Mouse (Mus musculus): ENCODE data around the gene Slc13a1. TPM values are rescaled to one million over a fixed set of nuclear protein-coding genes. Genes with fewer than 3 reads are reported as not detected.
"Not testable (repeated sequence)": the region's sequence is repeated elsewhere in the genome, so short reads cannot be mapped to it uniquely, and the experiment has no call there.

Gene Slc13a1
- not detected for total RNA-seq (2021)
- long read RNA-seq, experiment 1 = 0 reads
- long read RNA-seq, experiment 2 = 0 reads

DNA sequence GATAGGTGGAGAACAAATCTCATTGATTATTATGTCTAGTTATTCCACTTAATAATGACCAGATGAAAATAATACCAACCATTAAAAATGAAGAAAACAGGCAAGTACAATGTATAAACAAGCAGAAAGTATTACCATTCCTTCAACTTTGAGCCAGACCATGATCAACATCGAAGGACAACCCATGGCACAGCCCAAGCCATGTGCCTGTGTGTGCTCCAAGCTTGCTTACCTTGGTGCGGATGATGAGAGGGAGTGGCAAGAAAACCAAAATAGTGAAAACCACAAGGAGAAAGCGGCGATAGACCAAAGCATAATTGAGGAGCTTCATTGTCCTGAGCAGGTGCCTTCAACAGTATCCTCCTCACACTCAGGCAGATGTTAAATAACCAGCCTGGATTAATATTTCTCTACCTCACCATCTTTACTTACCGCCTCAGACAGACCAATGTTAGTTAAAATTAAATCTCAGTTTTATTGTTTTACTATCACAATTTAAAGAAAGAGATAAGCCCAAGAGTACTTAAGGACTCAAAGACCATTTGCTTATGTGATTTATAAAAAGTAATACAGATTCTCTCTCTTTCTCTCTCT lies at the start of gene Slc13a1:
TSS of gene Slc13a1 (minus strand) at position 359 of the 594 bp plus-strand sequence.
- intact Hi-C loops (cut with DNase I; ENCODE audit: low total_unique reads) = no loop called here
- no peak for DNase-seq

DNA sequence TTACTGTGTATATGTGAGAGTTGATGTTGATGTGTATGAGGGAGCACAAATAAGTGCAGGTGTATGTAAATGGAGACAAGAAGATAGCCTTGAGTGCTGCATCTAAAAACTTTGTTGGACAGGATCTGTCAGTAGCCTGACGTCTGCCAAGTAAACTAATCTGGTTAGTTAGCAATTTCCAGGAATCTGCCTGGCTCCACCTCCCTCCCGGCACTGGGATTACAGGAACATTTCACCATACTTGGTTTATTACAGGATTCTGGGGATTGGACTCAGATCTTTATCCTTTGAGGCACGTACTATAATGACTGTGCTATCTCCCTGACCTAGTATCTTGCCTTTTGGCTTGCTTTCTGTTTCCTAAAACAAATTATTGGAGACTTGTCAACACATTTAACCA lies 40.0 kb upstream of the Slc13a1 start:
- DNase-seq = no peak
- intact Hi-C loops (cut with DNase I; ENCODE audit: low total_unique reads) = no loop called here

- intact Hi-C loops (cut with DNase I; ENCODE audit: low total_unique reads) = no loop called here
- no peak for DNase-seq
Observed at GRCm38 (mm10) chr6:24202226-24202625, 34.3 kb upstream of the Slc13a1 start.

DNA sequence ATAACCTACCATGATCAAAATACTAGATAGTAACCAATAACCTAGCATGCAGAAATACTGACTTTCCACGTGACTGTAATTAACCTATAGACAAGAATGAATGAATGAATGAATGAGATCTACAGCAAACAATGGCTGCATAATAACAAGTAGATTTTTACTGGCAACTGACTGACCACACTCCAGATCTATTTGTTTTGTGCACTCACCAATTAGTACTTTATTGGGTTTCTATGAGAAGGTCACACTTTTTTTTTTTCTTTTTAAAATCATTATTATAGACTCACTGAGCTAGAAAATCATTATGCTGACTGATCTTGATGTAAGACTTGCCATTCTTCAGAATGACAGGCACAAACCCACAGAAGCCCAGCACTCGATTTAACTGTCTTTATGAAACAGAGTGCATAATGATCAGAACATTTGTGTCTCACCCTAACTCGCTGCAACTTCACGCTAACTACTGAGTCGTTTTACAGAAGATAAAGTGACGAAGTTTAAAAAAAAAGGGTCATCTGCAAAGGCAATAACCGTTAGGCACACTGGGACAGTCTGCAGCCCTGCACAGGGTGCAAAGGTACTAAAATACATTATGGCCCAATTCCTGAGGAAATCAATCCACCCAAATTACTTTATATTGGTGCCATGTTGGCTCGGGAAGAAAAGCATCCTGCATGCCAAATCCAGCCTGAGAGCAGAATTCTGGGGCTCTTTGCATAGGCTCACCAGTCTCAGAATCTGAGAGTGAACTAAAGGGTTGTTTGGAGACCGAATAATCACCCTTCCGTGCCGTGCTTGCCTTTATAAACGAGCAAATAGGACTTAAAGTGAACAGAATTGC lies 33.0 kb upstream of the Slc13a1 start:
- intact Hi-C loops (cut with DNase I; ENCODE audit: low total_unique reads) = no loop called here
- no peak for DNase-seq

GRCm38 (mm10) chr6:24197501-24198195 lies 29.8 kb upstream of the Slc13a1 start:
- DNase-seq; intact Hi-C loops (cut with DNase I; ENCODE audit: low total_unique reads): not testable (repeated sequence)

- intact Hi-C loops (cut with DNase I; ENCODE audit: low total_unique reads); DNase-seq: not testable (repeated sequence)
Observed at GRCm38 (mm10) chr6:24196406-24196805, 28.5 kb upstream of the Slc13a1 start.

DNA sequence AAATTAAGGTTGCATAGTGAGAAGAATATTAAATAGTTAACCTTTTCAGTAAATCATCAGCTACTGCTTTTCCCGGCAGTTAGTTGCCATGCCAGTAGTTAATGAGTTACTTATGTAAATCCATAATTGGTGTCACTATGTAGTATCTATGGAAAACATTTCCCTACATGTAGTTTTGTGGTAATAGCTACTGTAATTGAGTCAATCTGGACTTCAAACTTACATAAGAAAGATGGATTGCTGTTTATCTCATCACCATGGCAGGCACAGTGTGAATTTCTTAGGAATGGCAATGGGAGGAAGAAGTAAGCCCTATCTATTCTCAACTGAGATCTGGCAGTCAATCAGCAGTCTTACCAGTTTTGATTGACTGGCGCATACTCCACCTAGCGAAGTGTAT lies 15.5 kb upstream of the Slc13a1 start:
- intact Hi-C loops (cut with DNase I; ENCODE audit: low total_unique reads) = no loop called here
- DNase-seq = no peak

- intact Hi-C loops (cut with DNase I; ENCODE audit: low total_unique reads) = no loop called here
- no peak for DNase-seq
Observed at GRCm38 (mm10) chr6:24175393-24175792, 7.5 kb upstream of the Slc13a1 start.

DNA sequence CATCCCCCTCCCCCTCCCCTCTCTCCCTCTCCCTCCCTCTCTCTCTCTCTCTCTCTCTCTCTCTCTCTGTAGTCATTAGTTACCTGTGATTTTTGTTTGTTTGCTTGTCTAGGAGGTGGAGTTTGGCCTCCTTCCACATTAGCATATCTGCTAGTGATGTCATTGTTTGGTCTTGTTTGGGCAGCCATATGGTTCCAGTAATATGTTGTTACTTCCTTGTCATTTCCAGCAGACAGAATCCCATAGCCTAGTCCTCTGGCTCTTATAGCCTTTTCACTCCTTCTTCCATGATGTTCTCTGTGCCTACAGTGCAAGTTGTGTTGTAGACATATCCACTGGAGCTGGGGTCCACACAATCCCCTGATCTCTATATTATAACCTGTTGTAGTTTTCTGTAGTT lies 6.1 kb upstream of the Slc13a1 start:
- no peak for DNase-seq
- intact Hi-C loops (cut with DNase I; ENCODE audit: low total_unique reads) = no loop called here

GRCm38 (mm10) chr6:24172736-24173135 lies 4.8 kb upstream of the Slc13a1 start:
- intact Hi-C loops (cut with DNase I; ENCODE audit: low total_unique reads) = no loop called here
- no peak for DNase-seq

DNA sequence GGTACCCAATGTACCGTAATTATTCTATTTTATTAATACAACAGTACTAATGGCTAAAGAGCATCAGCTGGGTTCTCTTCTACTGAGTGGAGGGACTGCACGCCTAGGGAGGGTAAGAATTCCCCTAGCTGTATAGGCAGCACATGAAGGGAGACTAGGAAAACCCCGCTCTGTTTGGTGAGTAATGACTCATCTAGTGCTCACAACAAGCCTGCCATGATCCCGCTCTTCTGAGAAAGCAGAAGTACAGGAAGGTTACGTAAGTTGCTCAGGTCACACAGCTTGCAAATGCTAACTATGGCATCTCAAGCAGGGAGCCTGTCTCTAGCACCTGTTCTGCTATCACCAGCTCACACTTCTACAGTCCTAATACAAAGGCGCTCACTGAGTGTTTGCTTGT lies 1.1 kb downstream of the Slc13a1 start:
- intact Hi-C loops (cut with DNase I; ENCODE audit: low total_unique reads) = no loop called here

GRCm38 (mm10) chr6:24165249-24165648 lies 2.6 kb downstream of the Slc13a1 start:
- intact Hi-C loops (cut with DNase I; ENCODE audit: low total_unique reads) = no loop called here
- DNase-seq = no peak

More for the DNA sequence above, 1.1 kb downstream of the Slc13a1 start:
- DNase-seq = no peak

DNA sequence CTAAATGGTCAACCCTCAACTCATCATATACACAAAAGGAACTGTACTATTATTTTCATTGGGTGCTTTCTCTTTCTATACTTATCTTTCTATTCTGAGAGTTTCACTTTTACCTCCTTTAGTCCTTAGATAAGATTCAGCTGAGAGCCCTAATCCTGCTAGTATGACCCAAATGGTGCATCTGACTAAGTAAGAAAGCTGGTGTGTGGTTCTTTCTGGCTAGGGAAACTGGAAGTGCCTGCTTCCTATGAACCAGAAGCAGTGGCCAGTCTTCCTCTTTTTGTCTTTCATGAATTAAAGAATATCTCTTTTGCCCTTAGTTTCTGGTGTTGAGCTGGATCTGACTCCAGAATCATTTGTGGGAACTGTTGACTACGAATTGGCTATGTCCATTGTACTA lies 8.1 kb downstream of the Slc13a1 start:
- intact Hi-C loops (cut with DNase I; ENCODE audit: low total_unique reads) = no loop called here
- DNase-seq = no peak

- no peak for DNase-seq
- intact Hi-C loops (cut with DNase I; ENCODE audit: low total_unique reads) = no loop called here
Observed at GRCm38 (mm10) chr6:24154901-24155300, 13.0 kb downstream of the Slc13a1 start.

DNA sequence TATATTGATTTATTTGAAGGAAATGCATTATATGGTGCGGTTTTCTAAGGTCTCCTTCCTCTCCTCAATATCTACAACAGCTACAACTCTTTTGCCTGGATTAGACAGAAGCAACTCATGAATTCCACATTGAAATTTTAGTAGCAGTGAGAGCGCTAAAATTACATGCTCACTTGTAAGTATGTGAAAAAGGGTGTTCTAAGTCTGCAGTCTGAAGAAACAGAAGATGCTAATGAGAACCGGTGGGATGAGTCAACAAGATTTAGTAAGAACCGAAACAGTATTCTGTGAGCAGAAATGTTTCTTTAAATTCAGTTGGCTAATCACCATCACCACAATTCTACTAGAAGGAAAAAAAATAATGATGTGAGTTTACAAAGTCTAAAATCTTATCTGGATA lies 34.9 kb downstream of the Slc13a1 start:
- no peak for DNase-seq
- intact Hi-C loops (cut with DNase I; ENCODE audit: low total_unique reads) = no loop called here

GRCm38 (mm10) chr6:24122632-24123031 lies 45.3 kb downstream of the Slc13a1 start:
- intact Hi-C loops (cut with DNase I; ENCODE audit: low total_unique reads) = no loop called here
- no peak for DNase-seq

DNA sequence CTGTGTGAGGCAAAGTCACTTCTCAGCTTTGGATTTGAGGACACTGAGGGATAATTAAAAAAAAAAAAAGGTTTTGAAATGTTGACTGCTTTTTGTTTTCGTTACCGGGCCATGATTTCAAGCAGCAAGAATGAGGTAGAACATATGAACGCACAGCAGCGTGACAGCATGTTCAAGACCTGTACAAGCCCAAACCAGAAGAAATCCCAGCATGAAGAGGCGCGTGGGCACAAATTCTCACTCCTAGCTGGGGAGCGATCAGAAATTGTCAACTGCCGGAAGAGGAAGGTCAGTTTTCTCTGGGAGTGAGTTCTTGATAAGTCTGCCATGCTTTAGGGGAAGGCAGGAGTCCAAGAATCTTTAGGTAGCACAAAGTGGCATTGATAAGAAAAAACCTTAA lies 56.3 kb downstream of the Slc13a1 start:
- DNase-seq = no peak
- intact Hi-C loops (cut with DNase I; ENCODE audit: low total_unique reads) = no loop called here

DNA sequence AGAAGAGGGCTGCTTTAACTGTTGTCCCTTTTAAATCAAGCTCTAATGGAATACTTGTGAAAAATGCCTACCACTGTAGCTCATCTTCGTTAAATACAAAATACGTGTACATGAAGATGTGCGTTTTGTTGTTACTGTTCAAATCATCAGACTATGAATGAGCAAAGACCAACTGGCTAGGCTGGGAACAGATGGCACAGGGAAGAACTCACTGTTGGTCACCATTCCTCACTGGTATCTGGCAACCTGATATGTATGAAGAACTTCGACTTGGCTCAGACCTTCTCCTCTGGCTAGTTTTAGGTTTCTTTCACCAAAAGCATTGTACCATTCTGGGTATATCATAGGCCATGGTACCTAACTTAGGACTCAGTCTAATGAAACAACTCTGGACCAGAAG lies 59.4 kb downstream of the Slc13a1 start:
- DNase-seq = no peak
- intact Hi-C loops (cut with DNase I; ENCODE audit: low total_unique reads) = no loop called here

GRCm38 (mm10) chr6:24106157-24106556 lies 61.7 kb downstream of the Slc13a1 start:
- intact Hi-C loops (cut with DNase I; ENCODE audit: low total_unique reads) = no loop called here
- no peak for DNase-seq

DNA sequence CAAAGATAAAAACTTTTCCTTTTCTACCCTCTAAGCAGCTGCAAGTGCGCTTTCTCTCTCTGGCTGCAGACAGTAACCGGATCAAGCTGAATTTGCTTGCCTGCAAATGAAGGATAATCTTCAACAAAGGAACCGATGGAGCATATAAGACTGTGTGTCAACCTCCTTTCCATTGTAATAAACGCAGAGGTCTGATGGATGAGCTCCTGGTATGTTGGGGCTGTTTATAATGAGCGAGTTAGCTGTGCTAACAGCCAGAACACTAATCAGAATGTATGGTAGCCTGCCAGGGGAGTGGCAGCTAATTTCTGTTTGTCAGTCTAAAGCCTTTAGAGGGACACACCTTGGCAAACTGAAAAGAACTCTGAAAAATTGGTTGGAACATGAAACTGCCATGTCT lies 62.2 kb downstream of the Slc13a1 start:
- no peak for DNase-seq
- intact Hi-C loops (cut with DNase I; ENCODE audit: low total_unique reads) = no loop called here

GRCm38 (mm10) chr6:24101281-24101680 lies 66.6 kb downstream of the Slc13a1 start:
- DNase-seq = no peak
- intact Hi-C loops (cut with DNase I; ENCODE audit: low total_unique reads) = no loop called here
